ENCODE assay signal across 16 mouse cellular contexts in the genomic region with DNA sequence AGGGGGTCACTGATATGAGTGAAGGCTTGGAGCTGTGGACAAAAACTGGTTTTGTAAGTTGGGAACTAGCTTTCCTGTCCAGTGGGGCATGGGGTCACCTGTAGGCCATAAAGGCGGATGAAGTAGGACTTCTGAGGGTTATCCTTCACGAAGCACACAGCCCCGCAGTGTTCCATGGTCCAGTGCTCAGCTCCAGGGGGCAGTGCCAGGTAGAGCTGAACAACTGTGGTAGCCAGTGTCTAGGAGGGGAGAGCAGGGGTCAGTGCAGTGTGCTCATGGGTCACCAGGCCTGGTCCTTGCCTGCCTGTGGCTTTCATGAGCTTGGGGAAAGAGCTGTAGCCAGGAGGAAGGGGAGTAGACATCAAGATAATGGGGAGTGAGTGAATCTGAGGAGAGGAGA. TPM values are rescaled to one million over a fixed set of nuclear protein-coding genes. Genes with fewer than 3 reads are reported as not detected.
DNase-seq lines count a peak whose midpoint lies in the region; ATAC-seq and TF ChIP-seq lines count a peak whose summit lies in the region.
"Had no signal": no experiment of that assay in that cellular context is flagged by ENCODE, and none has a peak within 500 bp of the region (broad histone marks: within the 10 kb centered on the region; RNA-seq: fewer than 3 reads in every experiment).

No protein-coding gene starts in this region.

- no peaks in the 10 kb centered on the region for H3K27me3 ChIP-seq in kidney, embryonic 14.5 days (ENCODE audit: control insufficient read depth, insufficient read depth, low read length)
- no peaks in the 10 kb centered on the region for H3K27me3 ChIP-seq in G1E (ENCODE audit: insufficient read depth, low read length)
- no peaks in the 10 kb centered on the region for H3K27me3 ChIP-seq in liver, embryonic 15.5 days
- H3K27me3 ChIP-seq: embryonic facial prominence, embryonic 15.5 days; hindbrain, embryonic 15.5 days had no signal

- no peaks in the 10 kb centered on the region for H3K4me1 ChIP-seq in kidney, embryonic 14.5 days (ENCODE audit: control insufficient read depth, insufficient read depth, low read length)
- peaks cover 27% of the 10 kb centered on the region for H3K4me1 ChIP-seq in G1E (ENCODE audit: insufficient read depth, low read depth, low read length)
- H3K4me1 ChIP-seq in bone marrow macrophage, adult 2 months (ENCODE audit: control insufficient read depth, insufficient read depth, low read length), result peaks cover 21% of the 10 kb centered on the region
- peaks cover 8% of the 10 kb centered on the region for H3K4me1 ChIP-seq in liver, embryonic 15.5 days (replicated peaks)
- H3K4me1 ChIP-seq: embryonic facial prominence, embryonic 15.5 days; hindbrain, embryonic 15.5 days had no signal

- peak; percentile 9 to 41 for DNase-seq in kidney, postnatal 4 days
- no peak for DNase-seq in G1E (ENCODE audit: low spot score)
- no peak for DNase-seq in gastrocnemius, adult 18-20 months (ENCODE audit: low spot score)
- DNase-seq in neural tube, embryonic 10.5 days (ENCODE audit: extremely low spot score, low spot score), result no peak
- DNase-seq: adrenal gland, postnatal 36 days; cerebellum, adult 11-12 months had no signal

- no peaks in the 10 kb centered on the region for H3K36me3 ChIP-seq in kidney, embryonic 14.5 days (ENCODE audit: control insufficient read depth, insufficient read depth, low read length)
- peaks cover 45% of the 10 kb centered on the region for H3K36me3 ChIP-seq in G1E (replicated peaks)
- 0 out of 2 replicates have a peak, but pooled peaks cover 3% of the 10 kb centered on the region for H3K36me3 ChIP-seq in liver, embryonic 15.5 days (replicated peaks)
- H3K36me3 ChIP-seq: embryonic facial prominence, embryonic 15.5 days; hindbrain, embryonic 15.5 days had no signal

- no peak for TF ChIP-seq POLR2A in bone marrow macrophage, adult 2 months (IDR thresholded peaks at IDR 0.05; ENCODE audit: borderline replicate concordance, low read depth, low read length)

- ATAC-seq in kidney, embryonic 14.5 days (ENCODE audit: low FRiP score, low TSS enrichment), result no peak
- no peak for ATAC-seq in G1E (ENCODE audit: extremely low read depth, insufficient number of reproducible peaks, low FRiP score, poor library complexity, severe bottlenecking)
- peak; percentile 9; the same call in 1 of the 2 replicates for ATAC-seq in liver, embryonic 15.5 days (ENCODE audit: insufficient read depth)
- no peak for ATAC-seq in cerebellum, adult (ENCODE audit: insufficient number of reproducible peaks, low FRiP score, low TSS enrichment)
- ATAC-seq: forebrain, embryonic 14.5 days; intestine, postnatal 0 days; lung, postnatal 0 days had no signal

- H3K9me3 ChIP-seq in kidney, embryonic 14.5 days (ENCODE audit: control insufficient read depth, low read length), result no peaks in the 10 kb centered on the region
- H3K9me3 ChIP-seq in G1E (replicated peaks), result no peaks in the 10 kb centered on the region
- no peaks in the 10 kb centered on the region for H3K9me3 ChIP-seq in liver, embryonic 15.5 days (replicated peaks)
- H3K9me3 ChIP-seq: embryonic facial prominence, embryonic 15.5 days; hindbrain, embryonic 15.5 days had no signal

- H3K9ac ChIP-seq in kidney, embryonic 14.5 days (ENCODE audit: low read depth, low read length), result no peak overlapping the region
- no peak overlapping the region for H3K9ac ChIP-seq in liver, embryonic 15.5 days
- H3K9ac ChIP-seq: embryonic facial prominence, embryonic 15.5 days; hindbrain, embryonic 15.5 days had no signal

- no peak overlapping the region for H3K27ac ChIP-seq in kidney, embryonic 14.5 days (ENCODE audit: low read depth, low read length)
- H3K27ac ChIP-seq in bone marrow macrophage, adult 2 months (ENCODE audit: insufficient read depth, low read depth, low read length), result peak overlapping the region; percentile 99
- H3K27ac ChIP-seq in liver, embryonic 15.5 days (replicated peaks), result 0 out of 2 replicates have a peak overlapping the region, but pooled peaks have one; percentile 29
- H3K27ac ChIP-seq: embryonic facial prominence, embryonic 15.5 days; hindbrain, embryonic 15.5 days had no signal

- TF ChIP-seq CTCF in G1E (IDR thresholded peaks at IDR 0.05; ENCODE audit: low read depth, low read length), result no peak
- TF ChIP-seq CTCF in bone marrow macrophage, adult 2 months (IDR thresholded peaks at IDR 0.05; ENCODE audit: low read depth, low read length), result no peak

- H3K4me3 ChIP-seq in kidney, embryonic 14.5 days (ENCODE audit: low read length), result no peak overlapping the region
- peak overlapping the region; percentile 74 for H3K4me3 ChIP-seq in G1E (ENCODE audit: low read depth, low read length)
- H3K4me3 ChIP-seq in bone marrow macrophage, adult 2 months (ENCODE audit: insufficient read depth, low read length), result peak overlapping the region; percentile 69
- H3K4me3 ChIP-seq in liver, embryonic 15.5 days (replicated peaks), result peak overlapping the region; percentile 41
- H3K4me3 ChIP-seq: embryonic facial prominence, embryonic 15.5 days; hindbrain, embryonic 15.5 days had no signal

- no peak overlapping the region for H3K4me2 ChIP-seq in kidney, embryonic 14.5 days (replicated peaks; ENCODE audit: low read depth, low read length)
- peak overlapping the region; percentile 48 for H3K4me2 ChIP-seq in liver, embryonic 15.5 days
- H3K4me2 ChIP-seq: embryonic facial prominence, embryonic 15.5 days; hindbrain, embryonic 15.5 days; midbrain, embryonic 11.5 days had no signal

- 80% methylated on average over 3 of the region's 3 CpGs for WGBS in kidney, embryonic 14.5 days
- WGBS in liver, embryonic 15.5 days (ENCODE audit: insufficient replicate concordance), result 45% methylated on average over 3 of the region's 3 CpGs

RNA-seq across cellular contexts. Expression of a gene that starts 0.6 kb away (rescaled TPM):
- polyA plus RNA-seq in kidney, embryonic 14.5 days (2014; fragmentation: Nextera tagmentation; extraction: Ambion mirVana), result 0.27 and 0.51 TPM in 2 replicates
- total RNA-seq in G1E (2014; fragmentation: Nextera tagmentation) (86.1 and 101 TPM in 2 replicates), G1E (2017) (99.6 and 105 TPM in 2 replicates)
- polyA plus RNA-seq in G1E (2012), result 198 and 247 TPM in 2 replicates
- 82.7 and 86.3 TPM in 2 replicates for polyA plus RNA-seq in bone marrow macrophage, adult 2 months (2012; ENCODE audit: insufficient read depth, insufficient read length, missing spikeins)
- 2.1 and 2.2 TPM in 2 replicates for polyA plus RNA-seq in liver, embryonic 15.5 days (2015; fragmentation: Nextera tagmentation; extraction: Ambion mirVana)
- total RNA-seq in gastrocnemius, adult 18-20 months (2021), result under 1 TPM; 0.21 to 0.52 TPM

RNA-seq across cellular contexts. Expression of a gene that starts 15.2 kb away (rescaled TPM):
- 52.0 and 79.3 TPM in 2 replicates for polyA plus RNA-seq in kidney, embryonic 14.5 days (2014; fragmentation: Nextera tagmentation; extraction: Ambion mirVana)
- 64.5 and 66.6 TPM in 2 replicates for total RNA-seq in G1E (2014; fragmentation: Nextera tagmentation)
- 69.7 and 70.5 TPM in 2 replicates for total RNA-seq in G1E (2017)
- polyA plus RNA-seq in G1E (2012), result 15.0 and 23.6 TPM in 2 replicates
- 23.6 and 27.3 TPM in 2 replicates for polyA plus RNA-seq in bone marrow macrophage, adult 2 months (2012; ENCODE audit: insufficient read depth, insufficient read length, missing spikeins)
- 31.4 and 33.0 TPM in 2 replicates for polyA plus RNA-seq in liver, embryonic 15.5 days (2015; fragmentation: Nextera tagmentation; extraction: Ambion mirVana)
- 1 to 10 TPM; 4.5 TPM for total RNA-seq in gastrocnemius, adult 18-20 months (2021)

RNA-seq across cellular contexts. Expression of a gene that starts 42.9 kb away (rescaled TPM):
- polyA plus RNA-seq in kidney, embryonic 14.5 days (2014; fragmentation: Nextera tagmentation; extraction: Ambion mirVana), result 19.3 and 21.3 TPM in 2 replicates
- 22.2 and 31.1 TPM in 2 replicates for total RNA-seq in G1E (2014; fragmentation: Nextera tagmentation)
- total RNA-seq in G1E (2017), result 24.6 and 27.6 TPM in 2 replicates
- 30.1 and 34.3 TPM in 2 replicates for polyA plus RNA-seq in G1E (2012)
- polyA plus RNA-seq in bone marrow macrophage, adult 2 months (2012; ENCODE audit: insufficient read depth, insufficient read length, missing spikeins), result 59.1 and 61.3 TPM in 2 replicates
- 6.0 and 6.2 TPM in 2 replicates for polyA plus RNA-seq in liver, embryonic 15.5 days (2015; fragmentation: Nextera tagmentation; extraction: Ambion mirVana)
- 10 to 100 TPM in 1 of 2 experiments, 1 to 10 TPM in 1; 8.7 to 10.1 TPM for total RNA-seq in gastrocnemius, adult 18-20 months (2021)

RNA-seq across cellular contexts. Expression of a gene that starts 55.9 kb away (rescaled TPM):
- 606 and 668 TPM in 2 replicates for polyA plus RNA-seq in kidney, embryonic 14.5 days (2014; fragmentation: Nextera tagmentation; extraction: Ambion mirVana)
- total RNA-seq in G1E (2014; fragmentation: Nextera tagmentation) (460 and 585 TPM in 2 replicates), G1E (2017) (1,150 and 1,311 TPM in 2 replicates)
- polyA plus RNA-seq in G1E (2012), result 125 and 248 TPM in 2 replicates
- polyA plus RNA-seq in bone marrow macrophage, adult 2 months (2012; ENCODE audit: insufficient read depth, insufficient read length, missing spikeins), result 290 and 322 TPM in 2 replicates
- 228 and 253 TPM in 2 replicates for polyA plus RNA-seq in liver, embryonic 15.5 days (2015; fragmentation: Nextera tagmentation; extraction: Ambion mirVana)
- 10 to 100 TPM; 48.0 to 90.4 TPM for total RNA-seq in gastrocnemius, adult 18-20 months (2021)

Comparison
In these comparisons a context has a peak if more than half of its experiments do, and no peak if none do; other contexts are left out.
1. DNase-seq: peak in kidney, postnatal 4 days (2 of 2); none in G1E (single experiment), gastrocnemius, adult 18-20 months (single experiment) and neural tube, embryonic 10.5 days (single experiment).
2. RNA of a gene that starts 0.6 kb away (polyA plus RNA-seq): 198 to 247 TPM in G1E and 82.7 to 86.3 TPM in bone marrow macrophage, adult 2 months; 2.1 to 2.2 TPM in liver, embryonic 15.5 days and 0.27 to 0.51 TPM in kidney, embryonic 14.5 days; every median in the first group is over 10 times any median in the second.